Mouse (Mus musculus): Measurements from ENCODE around the gene Tpr.

The Tpr gene

DNA sequence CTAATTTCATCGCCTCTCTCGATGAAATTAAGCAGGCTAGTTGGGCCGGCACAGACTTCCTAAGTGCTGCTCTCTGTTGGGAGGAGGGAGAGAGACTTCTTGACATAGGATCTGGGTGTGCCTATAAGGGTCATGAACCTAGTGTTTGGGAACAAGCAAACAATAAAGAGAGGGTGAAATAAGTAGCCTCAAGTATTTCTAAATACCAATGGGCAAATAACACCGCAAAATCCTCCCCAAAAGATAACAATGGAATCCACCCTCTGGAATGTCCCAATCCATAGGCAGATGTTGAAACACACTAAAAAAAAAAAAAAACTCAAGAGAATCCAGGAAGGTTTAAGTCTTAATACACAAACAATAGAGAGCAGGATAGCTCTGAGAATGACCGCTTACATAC is 70.4 kb downstream of the Tpr start:
- no peak for DNase-seq (ENCODE audit: low spot score)

- DNase-seq (ENCODE audit: low spot score) = no peak
These were observed 71.1 kb downstream of the Tpr start for GRCm38 (mm10) chr1:150463691-150464090.

DNA sequence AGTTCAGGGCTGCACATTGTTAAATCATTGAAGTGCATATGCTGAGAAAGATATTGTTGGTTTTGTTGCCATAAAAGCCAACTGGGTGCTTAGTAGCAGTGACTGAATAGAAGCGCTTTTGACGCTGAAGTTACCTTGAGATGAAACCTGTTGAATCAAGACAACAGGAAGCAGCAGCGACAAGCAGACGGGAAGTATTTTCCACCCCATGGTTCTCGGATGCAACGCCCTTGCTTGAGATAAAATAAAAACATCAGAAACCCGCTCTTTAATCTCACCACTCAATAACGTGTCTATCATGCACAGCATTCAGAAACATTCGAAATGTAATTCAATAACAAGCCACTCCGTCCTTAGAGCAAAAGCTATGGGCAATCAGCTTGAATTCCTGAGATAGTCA is 72.7 kb downstream of the Tpr start:
- no peak for DNase-seq (ENCODE audit: low spot score)

GRCm38 (mm10) chr1:150466132-150466531 is 73.5 kb downstream of the Tpr start, which contains the start of gene Prg4:
Gene Prg4 (minus strand): TSS chr1:150466165.
- peak; percentile 97 for DNase-seq (ENCODE audit: low spot score)

DNA sequence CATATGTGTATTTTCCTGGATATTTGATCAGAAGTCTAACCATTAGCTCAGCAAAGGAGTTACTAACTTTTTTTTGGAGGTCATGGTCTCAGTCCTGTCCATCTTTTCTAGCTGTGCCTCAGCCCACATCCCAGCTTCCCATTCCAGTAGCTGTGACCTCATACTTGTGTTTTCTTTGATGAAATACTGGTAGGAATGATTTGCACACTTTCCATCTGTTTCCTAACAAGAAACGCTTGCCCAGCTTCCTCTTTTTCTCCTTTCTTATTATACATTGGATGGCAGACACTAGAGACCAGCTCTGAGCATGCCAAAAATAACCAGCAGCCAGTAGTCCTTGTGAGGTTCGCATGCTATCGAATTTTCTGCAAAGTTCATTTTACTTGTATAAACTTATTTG is 77.4 kb downstream of the Tpr start:
- DNase-seq (ENCODE audit: low spot score) = no peak

DNA sequence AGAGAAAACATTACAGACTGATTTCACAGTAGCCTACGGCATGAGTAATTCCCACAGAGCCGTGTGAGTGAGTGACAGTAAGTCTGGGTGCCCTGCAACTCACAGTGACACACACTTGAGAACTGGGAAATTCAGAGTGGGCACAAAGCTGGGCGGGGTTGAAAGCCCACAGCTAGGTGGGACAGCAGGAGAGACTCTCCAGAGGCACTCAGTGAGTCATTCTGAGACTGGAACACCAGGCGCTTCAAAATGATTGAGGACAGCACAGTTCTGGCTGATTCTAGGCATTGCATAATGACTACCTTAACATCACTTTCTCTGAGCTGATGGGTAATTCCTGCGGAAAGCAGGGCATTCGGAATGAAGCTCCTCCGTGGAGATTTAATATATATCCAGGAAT is 79.9 kb downstream of the Tpr start:
- peak; percentile 21 for DNase-seq (ENCODE audit: low spot score)

DNA sequence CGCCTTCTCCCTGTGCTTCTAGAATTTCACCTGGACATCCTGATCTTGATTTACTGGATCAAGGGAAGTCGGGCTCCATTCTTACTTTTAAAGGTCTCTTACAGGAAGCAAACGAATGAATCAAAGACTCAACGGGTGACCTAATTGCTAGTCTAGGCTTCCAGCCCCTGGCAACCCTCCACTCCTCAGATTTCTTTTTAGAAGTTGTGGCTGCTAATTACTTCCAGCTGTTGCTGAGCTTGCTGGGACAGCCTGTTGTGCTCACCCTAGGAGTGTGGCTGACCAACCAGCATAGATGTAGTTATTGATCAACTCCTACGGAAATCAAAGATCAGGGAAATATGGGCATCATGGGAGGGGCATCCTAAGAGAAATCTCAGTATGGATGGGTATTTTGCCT is 88.0 kb downstream of the Tpr start:
- peak; percentile 42 for DNase-seq (ENCODE audit: low spot score)

- no peak for DNase-seq (ENCODE audit: low spot score)
These were observed 96.5 kb downstream of the Tpr start for GRCm38 (mm10) chr1:150489148-150489547.

DNA sequence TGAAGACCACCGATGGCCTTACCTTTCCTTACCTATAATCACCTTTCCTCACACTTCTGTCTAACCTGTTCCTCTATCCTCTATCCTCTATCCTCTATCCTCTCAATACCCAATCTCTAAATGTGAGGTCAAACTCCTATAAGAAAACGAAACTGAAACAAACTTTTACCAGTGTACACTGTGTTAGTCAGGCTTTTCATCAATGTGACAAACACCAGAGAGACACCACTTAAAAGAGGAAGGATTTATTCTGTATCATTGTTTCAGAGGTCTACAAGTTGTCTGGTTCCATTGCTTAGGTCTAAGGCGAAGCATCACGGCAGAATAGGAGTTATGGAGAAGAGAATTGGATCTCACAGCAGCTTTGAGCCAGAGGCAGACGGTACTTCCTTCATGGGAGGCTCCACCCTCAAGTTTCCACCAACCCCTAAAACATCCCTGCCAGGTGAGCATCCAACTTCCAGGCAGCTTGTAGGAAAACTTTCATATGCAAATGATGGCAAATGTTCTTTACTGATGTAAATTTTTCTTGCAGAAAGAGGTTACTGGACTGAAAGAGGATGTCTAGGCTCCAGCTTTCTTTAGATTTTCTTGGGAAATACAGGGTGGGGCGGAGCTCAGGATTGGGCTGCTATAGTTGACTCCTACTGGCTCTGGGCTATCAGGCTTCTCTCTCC is 104.1 kb downstream of the Tpr start:
- DNase-seq (ENCODE audit: low spot score) = no peak

DNA sequence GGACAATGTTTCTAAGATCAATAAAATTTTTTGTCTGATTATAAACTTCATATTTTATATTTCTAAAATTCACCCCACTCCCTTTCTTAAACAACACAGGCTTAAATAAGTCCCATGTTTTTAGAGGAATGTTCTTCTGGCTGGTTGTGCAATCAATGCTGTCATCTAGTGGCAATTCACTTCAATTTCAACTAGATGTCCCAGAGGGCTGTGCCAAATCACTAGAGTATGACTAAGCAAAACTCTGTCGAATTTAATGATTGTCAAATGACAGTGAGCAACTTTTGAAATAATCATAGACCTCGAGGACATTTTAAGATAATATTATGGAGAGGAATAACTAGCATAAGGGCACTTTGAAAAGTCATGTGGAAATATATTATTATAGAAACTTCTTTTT is 105.1 kb downstream of the Tpr start:
- DNase-seq (ENCODE audit: low spot score) = peak; percentile 89

DNA sequence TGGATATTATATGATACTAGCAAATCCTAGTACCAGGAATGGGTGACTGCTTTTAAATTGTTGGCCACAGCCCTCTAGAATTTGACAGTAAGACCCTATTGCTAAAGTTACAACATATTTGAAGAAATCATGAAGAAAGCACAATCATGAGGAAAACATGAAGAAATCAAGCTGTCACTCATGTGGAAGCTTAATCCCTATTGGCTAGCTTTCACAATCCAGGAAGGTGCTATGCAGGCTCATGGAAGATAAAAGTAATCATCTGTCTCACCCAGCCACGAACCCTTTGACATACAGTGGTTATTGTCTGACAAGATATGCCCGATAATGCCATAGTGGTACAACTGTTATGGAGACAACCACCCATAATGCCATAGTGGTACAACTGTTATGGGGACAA is 105.5 kb downstream of the Tpr start:
- peak; percentile 12 for DNase-seq (ENCODE audit: low spot score)
